Mouse (Mus musculus): Measurements from ENCODE around the gene Bzw1. TPM values are rescaled to one million over a fixed set of nuclear protein-coding genes. Genes with fewer than 3 reads are reported as not detected.
"Not testable (repeated sequence)": the region's sequence is repeated elsewhere in the genome, so short reads cannot be mapped to it uniquely, and the experiment has no call there.

Bzw1 gene
- polyA plus RNA-seq, 1 experiment from 2014 or later = 347 TPM

GRCm38 (mm10) chr1:58364551-58364950, 28.1 kb upstream of the Bzw1 start:
- no peak overlapping the region for H3K9ac ChIP-seq (ENCODE audit: low read depth, low read length)
- H3K9me3 ChIP-seq (ENCODE audit: control insufficient read depth, low read length) = no peaks in the 10 kb centered on the region
- H3K36me3 ChIP-seq (ENCODE audit: control insufficient read depth, insufficient read depth, low read length) = no peaks in the 10 kb centered on the region
- no peak overlapping the region for H3K27ac ChIP-seq (replicated peaks; ENCODE audit: low read depth, low read length)
- no peak for ATAC-seq (ENCODE audit: low read depth)
- no peak overlapping the region for H3K4me3 ChIP-seq (ENCODE audit: low read depth, low read length)
- no peak for DNase-seq (ENCODE audit: low spot score)
- no peaks in the 10 kb centered on the region for H3K27me3 ChIP-seq (replicated peaks; ENCODE audit: control insufficient read depth, insufficient read depth, low read length)
- 92% methylated on average over 12 of the region's 12 CpGs for WGBS
- no peak overlapping the region for H3K4me2 ChIP-seq (ENCODE audit: low read depth, low read length)
- H3K4me1 ChIP-seq (ENCODE audit: control insufficient read depth, insufficient read depth, low read length) = no peaks in the 10 kb centered on the region

GRCm38 (mm10) chr1:58365829-58366228, 26.9 kb upstream of the Bzw1 start:
- Histone ChIP-seq H3K4me2 (ENCODE audit: low read depth, low read length) (no peak overlapping the region), H3K9me3 (ENCODE audit: control insufficient read depth, low read length) (no peaks in the 10 kb centered on the region), H3K4me3 (ENCODE audit: low read depth, low read length) (no peak overlapping the region), H3K27me3 (replicated peaks; ENCODE audit: control insufficient read depth, insufficient read depth, low read length) (no peaks in the 10 kb centered on the region), H3K4me1 (ENCODE audit: control insufficient read depth, insufficient read depth, low read length) (no peaks in the 10 kb centered on the region), H3K27ac (replicated peaks; ENCODE audit: low read depth, low read length) (no peak overlapping the region), H3K36me3 (ENCODE audit: control insufficient read depth, insufficient read depth, low read length) (no peaks in the 10 kb centered on the region), H3K9ac (ENCODE audit: low read depth, low read length) (no peak overlapping the region)
- ATAC-seq (ENCODE audit: low read depth) (no peak), DNase-seq (ENCODE audit: low spot score) (no peak)
- WGBS = 98% methylated on average over 3 of the region's 3 CpGs

GRCm38 (mm10) chr1:58366737-58367471, 25.8 kb upstream of the Bzw1 start:
- Histone ChIP-seq H3K27me3 (replicated peaks; ENCODE audit: control insufficient read depth, insufficient read depth, low read length) (no peaks in the 10 kb centered on the region), H3K9me3 (ENCODE audit: control insufficient read depth, low read length) (no peaks in the 10 kb centered on the region), H3K4me1 (ENCODE audit: control insufficient read depth, insufficient read depth, low read length) (no peaks in the 10 kb centered on the region), H3K4me2 (ENCODE audit: low read depth, low read length) (no peak overlapping the region), H3K4me3 (ENCODE audit: low read depth, low read length) (no peak overlapping the region), H3K36me3 (ENCODE audit: control insufficient read depth, insufficient read depth, low read length) (no peaks in the 10 kb centered on the region), H3K9ac (ENCODE audit: low read depth, low read length) (no peak overlapping the region), H3K27ac (replicated peaks; ENCODE audit: low read depth, low read length) (peak overlapping the region; percentile 28; the same call in 1 of the 2 replicates)
- peak; percentile 15; the same call in 1 of the 2 replicates for ATAC-seq (ENCODE audit: low read depth)
- DNase-seq (ENCODE audit: low spot score) = peak; percentile 27
- WGBS = 70% methylated on average over 12 of the region's 12 CpGs

- ATAC-seq (ENCODE audit: low read depth) (no peak), DNase-seq (ENCODE audit: low spot score) (no peak)
- Histone ChIP-seq H3K36me3 (ENCODE audit: control insufficient read depth, insufficient read depth, low read length) (no peaks in the 10 kb centered on the region), H3K9me3 (ENCODE audit: control insufficient read depth, low read length) (no peaks in the 10 kb centered on the region), H3K27ac (replicated peaks; ENCODE audit: low read depth, low read length) (no peak overlapping the region), H3K9ac (ENCODE audit: low read depth, low read length) (no peak overlapping the region), H3K4me2 (ENCODE audit: low read depth, low read length) (no peak overlapping the region), H3K4me3 (ENCODE audit: low read depth, low read length) (no peak overlapping the region), H3K27me3 (replicated peaks; ENCODE audit: control insufficient read depth, insufficient read depth, low read length) (no peaks in the 10 kb centered on the region), H3K4me1 (ENCODE audit: control insufficient read depth, insufficient read depth, low read length) (no peaks in the 10 kb centered on the region)
- 80% methylated on average over 2 of the region's 2 CpGs for WGBS
Observed at GRCm38 (mm10) chr1:58369716-58370115, 23.0 kb upstream of the Bzw1 start.

- H3K4me3 ChIP-seq (ENCODE audit: low read depth, low read length); H3K4me2 ChIP-seq (ENCODE audit: low read depth, low read length); H3K36me3 ChIP-seq (ENCODE audit: control insufficient read depth, insufficient read depth, low read length); H3K27me3 ChIP-seq (replicated peaks; ENCODE audit: control insufficient read depth, insufficient read depth, low read length); H3K9ac ChIP-seq (ENCODE audit: low read depth, low read length); H3K9me3 ChIP-seq (ENCODE audit: control insufficient read depth, low read length); ATAC-seq (ENCODE audit: low read depth); H3K4me1 ChIP-seq (ENCODE audit: control insufficient read depth, insufficient read depth, low read length); H3K27ac ChIP-seq (replicated peaks; ENCODE audit: low read depth, low read length); DNase-seq (ENCODE audit: low spot score): not testable (repeated sequence)
- 76% methylated on average over 2 of the region's 2 CpGs for WGBS
Observed at GRCm38 (mm10) chr1:58374266-58374665, 18.4 kb upstream of the Bzw1 start.

- no peak for ATAC-seq (ENCODE audit: low read depth)
- 57% methylated on average over 3 of the region's 3 CpGs for WGBS
- no peaks in the 10 kb centered on the region for H3K4me1 ChIP-seq (ENCODE audit: control insufficient read depth, insufficient read depth, low read length)
- no peak overlapping the region for H3K4me2 ChIP-seq (ENCODE audit: low read depth, low read length)
- DNase-seq (ENCODE audit: low spot score) = no peak
- H3K27ac ChIP-seq (replicated peaks; ENCODE audit: low read depth, low read length) = no peak overlapping the region
- no peaks in the 10 kb centered on the region for H3K27me3 ChIP-seq (replicated peaks; ENCODE audit: control insufficient read depth, insufficient read depth, low read length)
- H3K4me3 ChIP-seq (ENCODE audit: low read depth, low read length) = no peak overlapping the region
- H3K9me3 ChIP-seq (ENCODE audit: control insufficient read depth, low read length) = no peaks in the 10 kb centered on the region
- H3K9ac ChIP-seq (ENCODE audit: low read depth, low read length) = no peak overlapping the region
- no peaks in the 10 kb centered on the region for H3K36me3 ChIP-seq (ENCODE audit: control insufficient read depth, insufficient read depth, low read length)
Observed at GRCm38 (mm10) chr1:58375574-58376147, 17.0 kb upstream of the Bzw1 start.

GRCm38 (mm10) chr1:58382586-58383281, 10.0 kb upstream of the Bzw1 start:
- H3K9ac ChIP-seq (ENCODE audit: low read depth, low read length) = no peak overlapping the region
- no peaks in the 10 kb centered on the region for H3K36me3 ChIP-seq (ENCODE audit: control insufficient read depth, insufficient read depth, low read length)
- DNase-seq (ENCODE audit: low spot score) = no peak
- H3K4me1 ChIP-seq (ENCODE audit: control insufficient read depth, insufficient read depth, low read length) = no peaks in the 10 kb centered on the region
- no peak overlapping the region for H3K4me2 ChIP-seq (ENCODE audit: low read depth, low read length)
- no peak for ATAC-seq (ENCODE audit: low read depth)
- WGBS = 68% methylated on average over 5 of the region's 5 CpGs
- no peak overlapping the region for H3K4me3 ChIP-seq (ENCODE audit: low read depth, low read length)
- no peaks in the 10 kb centered on the region for H3K27me3 ChIP-seq (replicated peaks; ENCODE audit: control insufficient read depth, insufficient read depth, low read length)
- no peak overlapping the region for H3K27ac ChIP-seq (replicated peaks; ENCODE audit: low read depth, low read length)
- H3K9me3 ChIP-seq (ENCODE audit: control insufficient read depth, low read length) = no peaks in the 10 kb centered on the region

GRCm38 (mm10) chr1:58391421-58392267, 1.1 kb upstream of the Bzw1 start:
- DNase-seq (ENCODE audit: low spot score) (no peak), ATAC-seq (ENCODE audit: low read depth) (no peak)
- peaks cover 11% of the 10 kb centered on the region for H3K4me1 ChIP-seq (ENCODE audit: control insufficient read depth, insufficient read depth, low read length)
- no peaks in the 10 kb centered on the region for H3K27me3 ChIP-seq (replicated peaks; ENCODE audit: control insufficient read depth, insufficient read depth, low read length)
- peaks cover 23% of the 10 kb centered on the region for H3K36me3 ChIP-seq (ENCODE audit: control insufficient read depth, insufficient read depth, low read length)
- 44% methylated on average over 19 of the region's 19 CpGs for WGBS
- peak overlapping the region; percentile 98 for H3K9ac ChIP-seq (ENCODE audit: low read depth, low read length)
- peak overlapping the region; percentile 82 for H3K4me2 ChIP-seq (ENCODE audit: low read depth, low read length)
- peak overlapping the region; percentile 98 for H3K27ac ChIP-seq (replicated peaks; ENCODE audit: low read depth, low read length)
- peak overlapping the region; percentile 97 for H3K4me3 ChIP-seq (ENCODE audit: low read depth, low read length)
- no peaks in the 10 kb centered on the region for H3K9me3 ChIP-seq (ENCODE audit: control insufficient read depth, low read length)
